Comparison of ENCODE assay signal across 7 mouse cellular contexts in genomic region chr6:48626984-48627383, GRCm38 (mm10). TPM values are rescaled to one million over a fixed set of nuclear protein-coding genes. Genes with fewer than 3 reads are reported as not detected.
A peak's percentile ranks its signal among the peaks of the same experiment; 100 is the strongest.
DNase-seq lines count a peak whose midpoint lies in the region; ATAC-seq and TF ChIP-seq lines count a peak whose summit lies in the region.

No protein-coding gene starts in this region.

- H3K36me3 ChIP-seq in hindbrain, embryonic 15.5 days, result no peaks in the 10 kb centered on the region

- peaks cover 42% of the 10 kb centered on the region for H3K4me1 ChIP-seq in hindbrain, embryonic 15.5 days (replicated peaks)

- WGBS in hindbrain, embryonic 15.5 days, result 1% methylated on average over 32 of the region's 32 CpGs

- H3K4me2 ChIP-seq in hindbrain, embryonic 15.5 days, result peak overlapping the region; percentile 85

- H3K27ac ChIP-seq in gastrocnemius, adult 2 months, result peak overlapping the region; percentile 70
- H3K27ac ChIP-seq in hindbrain, embryonic 15.5 days (replicated peaks), result no peak overlapping the region

- peak; percentile 29 for TF ChIP-seq CTCF in gastrocnemius, adult 2 months (IDR thresholded peaks at IDR 0.05)

- 0 out of 2 replicates have a peak, but pooled peaks have one; percentile 31 for ATAC-seq in hindbrain, embryonic 15.5 days (ENCODE audit: low FRiP score, low read depth)

- H3K27me3 ChIP-seq in hindbrain, embryonic 15.5 days, result peaks cover 15% of the 10 kb centered on the region

- peak overlapping the region; percentile 61 for H3K9ac ChIP-seq in hindbrain, embryonic 15.5 days

- H3K4me3 ChIP-seq in gastrocnemius, adult 2 months, result peak overlapping the region; percentile 81
- H3K4me3 ChIP-seq in hindbrain, embryonic 15.5 days, result peak overlapping the region; percentile 57

- no peaks in the 10 kb centered on the region for H3K9me3 ChIP-seq in hindbrain, embryonic 15.5 days

- peak; percentile 44 for DNase-seq in adrenal gland, adult 8-10 months
- DNase-seq in cerebellum, postnatal 14 days, result peak; percentile 57 to 60
- peak; percentile 76 for DNase-seq in gastrocnemius, adult 2 months
- DNase-seq in left cerebral cortex, adult 11 months (ENCODE audit: low spot score), result peak; percentile 59
- DNase-seq in lung, postnatal 36 days, result peak; percentile 28
- peak; percentile 64 to 67 for DNase-seq in right cerebral cortex, postnatal 36 days (ENCODE audit: low spot score in 2 of 2)

- intact Hi-C loops in gastrocnemius, adult 2 months (cut with DNase I), result no loop called here

RNA-seq across cellular contexts. Expression of gene AI854703, which starts 0.4 kb away (rescaled TPM):
- 1 to 10 TPM; 1.9 to 6.3 (median 4.1) TPM for total RNA-seq in adrenal gland, adult 8-10 months (2022)
- under 1 TPM; 0.38 to 0.50 TPM for total RNA-seq in gastrocnemius, adult 2 months (2021)
- polyA plus RNA-seq in hindbrain, embryonic 15.5 days (2015; fragmentation: Nextera tagmentation; extraction: Ambion mirVana), result 26.4 and 27.1 TPM in 2 replicates

RNA-seq across cellular contexts. Expression of gene Gimap8, which starts 20.1 kb away (rescaled TPM):
- 10 to 100 TPM in 2 of 4 experiments, 1 to 10 TPM in 2; 9.1 to 15.2 (median 11.7) TPM for total RNA-seq in adrenal gland, adult 8-10 months (2022)
- total RNA-seq in gastrocnemius, adult 2 months (2021), result 1 to 10 TPM; 2.4 to 3.2 TPM
- polyA plus RNA-seq in hindbrain, embryonic 15.5 days (2015; fragmentation: Nextera tagmentation; extraction: Ambion mirVana), result 0.56 TPM in 2 replicates

RNA-seq across cellular contexts. Expression of gene Zfp775, which starts 25.1 kb away (rescaled TPM):
- 10 to 100 TPM; 10.8 to 14.9 (median 13.4) TPM for total RNA-seq in adrenal gland, adult 8-10 months (2022)
- total RNA-seq in gastrocnemius, adult 2 months (2021), result 1 to 10 TPM; 8.0 to 10.0 TPM
- polyA plus RNA-seq in hindbrain, embryonic 15.5 days (2015; fragmentation: Nextera tagmentation; extraction: Ambion mirVana), result 13.5 and 14.5 TPM in 2 replicates

RNA-seq across cellular contexts. Expression of gene Gm44965, which starts 33.2 kb away (rescaled TPM):
- total RNA-seq in adrenal gland, adult 8-10 months (2022), result 1 to 10 TPM in 3 of 4 experiments, not detected in 1; 1.8 to 7.7 (median 2.6) TPM
- total RNA-seq in gastrocnemius, adult 2 months (2021), result not detected
- polyA plus RNA-seq in hindbrain, embryonic 15.5 days (2015; fragmentation: Nextera tagmentation; extraction: Ambion mirVana), result 1.0 TPM in 1 of 2 replicates, not detected in the other

RNA-seq across cellular contexts. Expression of gene Repin1, which starts 33.3 kb away (rescaled TPM):
- 10 to 100 TPM; 59.1 to 84.5 (median 79.5) TPM for total RNA-seq in adrenal gland, adult 8-10 months (2022)
- total RNA-seq in gastrocnemius, adult 2 months (2021), result 10 to 100 TPM; 27.8 to 33.5 TPM
- 44.3 and 46.1 TPM in 2 replicates for polyA plus RNA-seq in hindbrain, embryonic 15.5 days (2015; fragmentation: Nextera tagmentation; extraction: Ambion mirVana)
